Mouse (Mus musculus) stomach, postnatal 0 days (tissue): ENCODE results near the gene Uaca. TPM values are rescaled to one million over a fixed set of nuclear protein-coding genes. Genes with fewer than 3 reads are reported as not detected.

Source experiments
- ATAC-seq: fragments of 200-750 bp; cut with Nextera tagmentation; 2 replicates; pipeline ENCODE4 v1.8.0; 2017; ENCODE audit not compliant: low FRiP score, low TSS enrichment
- DNase-seq: peaks from one replicate; pipeline ENCODE4 v3.0.0-alpha.2; 2016; ENCODE audit warnings: low spot score
- H3K27ac ChIP-seq: fragments of 300-500 bp; sonication (generic); replicated peaks from 2 replicates; pipeline ENCODE4 v1.5.1; 2014; ENCODE audit warnings: mild to moderate bottlenecking, control low read depth
- H3K27me3 ChIP-seq: fragments of 300-500 bp; sonication (generic); 2 replicates; pipeline ENCODE4 v1.6.1; 2014; ENCODE audit warnings: low read length; ENCODE audit not compliant: control insufficient read depth, insufficient read depth
- H3K36me3 ChIP-seq: fragments of 300-500 bp; sonication (generic); 2 replicates; pipeline ENCODE4 v1.6.1; 2014; ENCODE audit warnings: low read length, mixed read lengths; ENCODE audit not compliant: control insufficient read depth, insufficient read depth
- H3K4me1 ChIP-seq: fragments of 300-500 bp; sonication (generic); replicated peaks from 2 replicates; pipeline ENCODE4 v1.6.1; 2014; ENCODE audit warnings: antibody characterized with exemption; ENCODE audit not compliant: control insufficient read depth, insufficient read depth
- H3K4me2 ChIP-seq: fragments of 300-500 bp; sonication (generic); replicated peaks from 2 replicates; pipeline ENCODE4 v1.6.1; 2014; ENCODE audit warnings: low read depth, mild to moderate bottlenecking, control low read depth, moderate library complexity
- H3K4me3 ChIP-seq: fragments of 300-500 bp; sonication (generic); 2 replicates; pipeline ENCODE4 v1.5.1; 2014; ENCODE audit warnings: low read depth, low read length, control low read depth
- H3K9ac ChIP-seq: fragments of 300-500 bp; sonication (generic); 2 replicates; pipeline ENCODE4 v1.6.1; 2014; ENCODE audit warnings: mild to moderate bottlenecking, low read length, control low read depth, mixed read lengths
- H3K9me3 ChIP-seq: fragments of 300-500 bp; sonication (generic); 2 replicates; pipeline ENCODE4 v1.6.1; 2016; ENCODE audit warnings: low read length; ENCODE audit not compliant: control insufficient read depth
- CTCF ChIP-seq: IDR thresholded peaks from 2 replicates; pipeline ENCODE4 v1.5.1; 2016; ENCODE audit warnings: antibody characterized with exemption, low read depth, mild to moderate bottlenecking, moderate library complexity
- EP300 ChIP-seq: optimal IDR thresholded peaks from 2 replicates; pipeline ENCODE3; 2016; ENCODE audit warnings: antibody characterized with exemption
- WGBS: fragments of 180-500 bp; shearing (Covaris S2); extraction: QIAGEN DNeasy Blood & Tissue Kit; methylation state at CpG from one replicate; pipeline ENCODE4 v1.1.7; 2014; 5-methylcytosine and 5-hydroxymethylcytosine counted together
- polyA plus RNA-seq: library from polyadenylated mRNA; unstranded; fragments of >200 nt; fragmentation: Nextera tagmentation; extraction: Ambion mirVana; gene quantifications from 2 replicates; pipeline ENCODE4 v1.2.1, GENCODE M21; 2015

Uaca gene
- polyA plus RNA-seq, 1 experiment from 2014 or later = 17.3 TPM

DNA sequence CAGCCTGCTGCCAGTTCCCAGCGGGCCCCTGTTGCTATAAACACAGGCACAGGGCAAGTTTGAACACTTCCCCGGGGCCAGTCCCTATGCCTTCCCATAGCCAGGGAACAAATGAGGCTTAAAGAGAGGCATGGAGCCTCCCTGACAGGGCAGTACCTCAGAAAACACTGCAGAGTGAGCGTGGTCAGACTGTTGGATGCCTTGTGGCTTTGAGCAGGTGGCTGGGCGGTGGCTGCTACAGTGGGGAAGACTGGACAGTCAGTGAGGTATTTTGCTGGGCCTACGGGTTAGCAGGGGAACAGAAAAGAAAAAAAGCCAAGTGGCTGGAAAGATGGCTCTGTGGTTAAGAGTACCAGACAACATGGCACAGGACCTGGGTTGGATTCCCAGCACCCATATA lies 43.2 kb upstream of the Uaca start:
- no peaks in the 10 kb centered on the region for H3K36me3 ChIP-seq
- no peak overlapping the region for H3K4me3 ChIP-seq
- no peaks in the 10 kb centered on the region for H3K27me3 ChIP-seq
- H3K4me1 ChIP-seq = no peaks in the 10 kb centered on the region
- no peaks in the 10 kb centered on the region for H3K9me3 ChIP-seq
- no peak overlapping the region for H3K9ac ChIP-seq
- H3K27ac ChIP-seq = no peak overlapping the region
- 81% methylated on average over 5 of the region's 5 CpGs for WGBS
- no peak for ATAC-seq
- no peak for DNase-seq
- no peak overlapping the region for H3K4me2 ChIP-seq
- TF ChIP-seq CTCF = no peak
- TF ChIP-seq EP300 = no peak

DNA sequence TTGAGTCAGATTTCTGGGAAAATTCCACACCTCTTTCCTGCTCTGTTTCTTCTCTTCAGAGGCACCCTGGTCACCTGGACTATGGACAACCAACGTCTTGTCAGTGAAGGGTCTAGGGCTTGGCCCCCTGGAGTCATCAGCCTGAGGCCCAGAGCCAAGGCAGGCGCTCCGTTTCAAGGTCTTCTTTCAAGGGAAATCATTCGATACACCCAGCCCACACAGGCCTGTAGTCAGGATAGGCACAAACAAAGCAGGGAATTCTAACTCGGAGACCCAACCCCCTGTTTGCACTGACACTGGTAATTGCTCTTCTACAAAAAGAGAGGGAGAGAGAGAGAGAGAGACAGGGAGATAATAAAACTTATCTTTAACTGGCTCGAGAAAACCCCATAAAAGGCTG lies 42.4 kb upstream of the Uaca start:
- Histone ChIP-seq H3K27me3 (no peaks in the 10 kb centered on the region), H3K36me3 (no peaks in the 10 kb centered on the region), H3K4me2 (no peak overlapping the region), H3K27ac (no peak overlapping the region), H3K4me3 (no peak overlapping the region), H3K4me1 (no peaks in the 10 kb centered on the region), H3K9me3 (no peaks in the 10 kb centered on the region), H3K9ac (no peak overlapping the region)
- DNase-seq = no peak
- no peak for TF ChIP-seq EP300
- TF ChIP-seq CTCF = no peak
- ATAC-seq = no peak
- WGBS = 61% methylated on average over 6 of the region's 6 CpGs

DNA sequence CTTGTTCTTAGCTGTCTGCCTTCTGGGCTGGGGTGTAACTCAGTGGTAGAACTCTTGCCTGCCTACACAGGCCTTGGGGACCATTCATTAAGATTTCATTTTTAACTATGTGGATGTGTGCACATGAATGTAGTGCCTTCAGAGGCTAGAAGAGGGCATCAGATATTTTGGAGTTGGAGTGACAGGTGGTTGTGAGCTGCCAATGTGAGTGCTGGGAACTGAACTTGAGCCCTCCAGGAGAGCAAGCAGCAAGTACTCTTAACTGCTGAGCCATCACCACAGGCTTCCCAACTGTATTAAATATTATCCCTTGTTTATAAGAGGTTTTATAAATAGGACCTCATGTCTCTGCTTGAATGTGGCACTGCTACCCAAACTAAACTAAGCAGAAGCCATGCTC lies 41.7 kb upstream of the Uaca start:
- DNase-seq (no peak), ATAC-seq (no peak)
- Histone ChIP-seq H3K27ac (no peak overlapping the region), H3K4me1 (no peaks in the 10 kb centered on the region), H3K4me2 (no peak overlapping the region), H3K9me3 (no peaks in the 10 kb centered on the region), H3K9ac (no peak overlapping the region), H3K4me3 (no peak overlapping the region), H3K27me3 (no peaks in the 10 kb centered on the region), H3K36me3 (no peaks in the 10 kb centered on the region)
- TF ChIP-seq CTCF (no peak), EP300 (no peak)

DNA sequence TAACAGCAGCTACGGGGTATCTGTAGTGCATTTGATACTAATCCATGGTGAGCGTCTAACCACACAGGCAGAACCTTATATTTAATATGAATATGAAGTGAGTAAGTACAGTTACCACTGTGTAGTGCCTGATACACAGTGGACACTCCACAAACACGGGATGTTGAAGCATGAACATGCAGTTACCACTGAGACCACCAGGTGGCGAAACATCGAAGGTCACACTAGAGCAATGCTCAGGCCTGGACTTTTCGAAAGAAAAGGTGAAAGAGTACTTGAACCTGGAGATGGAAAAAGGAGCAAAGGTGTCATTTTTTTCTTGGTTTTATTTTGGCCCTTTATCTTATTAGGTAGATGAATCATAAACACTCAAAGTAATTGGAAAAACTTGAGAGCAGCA lies 38.1 kb upstream of the Uaca start:
- Histone ChIP-seq H3K9ac (no peak overlapping the region), H3K9me3 (no peaks in the 10 kb centered on the region), H3K27ac (no peak overlapping the region), H3K4me2 (no peak overlapping the region), H3K36me3 (no peaks in the 10 kb centered on the region), H3K27me3 (no peaks in the 10 kb centered on the region), H3K4me3 (no peak overlapping the region), H3K4me1 (no peaks in the 10 kb centered on the region)
- ATAC-seq (no peak), DNase-seq (peak; percentile 66)
- peak; percentile 90 for TF ChIP-seq CTCF
- no peak for TF ChIP-seq EP300
- 35% methylated on average over 6 of the region's 6 CpGs for whole genome bisulfite sequencing

DNA sequence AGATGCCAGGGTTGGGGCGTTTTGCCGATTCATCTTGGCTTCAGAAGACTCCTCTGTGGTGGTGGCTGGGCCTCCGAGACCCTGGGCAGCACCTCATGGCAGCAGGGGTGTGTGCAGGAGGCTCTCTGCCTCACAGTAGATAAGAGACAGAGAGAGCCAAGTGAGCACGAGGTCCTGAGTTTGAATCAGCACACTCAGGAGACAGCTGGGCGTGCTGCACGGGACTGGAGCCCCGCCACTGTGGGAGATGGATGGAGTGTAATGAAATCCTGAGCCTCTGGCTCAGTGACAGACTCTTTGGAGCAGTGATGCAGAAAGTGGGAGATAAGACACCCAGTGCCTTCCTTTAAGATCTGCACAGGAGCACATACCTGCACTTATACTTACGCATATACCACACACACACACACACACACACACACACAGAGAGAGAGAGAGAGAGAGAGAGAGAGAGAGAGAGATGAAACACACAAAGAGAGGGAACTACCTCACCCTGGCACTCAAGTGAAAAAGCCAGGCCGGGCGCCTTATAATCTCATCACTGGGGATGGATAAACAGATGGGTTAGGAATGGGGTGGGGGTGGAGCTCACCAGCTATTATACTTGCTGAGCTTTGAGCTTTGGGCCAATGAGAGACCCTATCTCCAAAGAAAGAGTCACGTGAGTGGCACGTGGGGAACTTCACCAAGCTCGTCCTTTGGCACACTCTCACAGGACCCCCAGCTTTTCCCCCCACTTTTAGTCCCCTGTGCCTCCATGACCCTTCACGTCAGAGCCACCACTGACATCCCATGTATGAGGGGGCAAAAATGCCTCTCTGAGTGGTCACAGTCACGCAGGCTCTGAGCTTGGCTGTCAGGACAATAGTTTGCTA lies 37.2 kb upstream of the Uaca start:
- Histone ChIP-seq H3K36me3 (no peaks in the 10 kb centered on the region), H3K4me1 (no peaks in the 10 kb centered on the region), H3K9me3 (no peaks in the 10 kb centered on the region), H3K27ac (no peak overlapping the region), H3K4me2 (no peak overlapping the region), H3K9ac (no peak overlapping the region), H3K4me3 (no peak overlapping the region), H3K27me3 (no peaks in the 10 kb centered on the region)
- no peak for TF ChIP-seq CTCF
- ATAC-seq (0 out of 2 replicates have a peak, but pooled peaks have one; percentile 34), DNase-seq (no peak)
- 66% methylated on average over 15 of the region's 15 CpGs for WGBS

DNA sequence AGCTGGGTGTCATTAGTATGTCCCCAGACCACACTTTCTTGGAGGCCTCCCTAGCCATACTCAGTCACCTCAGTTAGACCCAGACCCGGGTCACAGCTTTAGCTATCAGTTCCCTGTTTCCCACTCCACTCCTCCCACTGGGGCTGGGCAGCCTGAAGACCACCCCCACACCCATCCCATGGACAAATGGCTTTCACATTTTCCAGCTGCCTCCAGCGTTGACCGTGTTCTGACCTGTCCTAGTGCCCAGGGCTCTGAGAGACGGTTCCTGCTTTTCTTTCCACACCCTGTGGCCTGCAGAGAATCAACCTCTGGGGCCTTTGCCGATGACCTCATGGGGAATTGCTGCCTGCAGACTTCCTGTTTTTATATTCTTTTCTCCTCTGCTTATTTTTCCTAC lies 36.5 kb upstream of the Uaca start:
- no peak for TF ChIP-seq CTCF
- no peak for TF ChIP-seq EP300
- Histone ChIP-seq H3K4me1 (no peaks in the 10 kb centered on the region), H3K36me3 (no peaks in the 10 kb centered on the region), H3K9me3 (no peaks in the 10 kb centered on the region), H3K4me3 (no peak overlapping the region), H3K4me2 (no peak overlapping the region), H3K9ac (no peak overlapping the region), H3K27ac (no peak overlapping the region), H3K27me3 (no peaks in the 10 kb centered on the region)
- 8% methylated on average over 5 of the region's 5 CpGs for WGBS
- DNase-seq (no peak), ATAC-seq (peak; percentile 72; the same call in 1 of the 2 replicates)
